Mouse (Mus musculus) forebrain, embryonic 11.5 days (tissue): ENCODE measurements at regions not wholly inside any gene's neighbourhood (a gene's known extent, or its start where the extent isn't known, plus 50 kb on each side); places are given as distances from the start of the nearest gene placed in this dataset.
A peak's percentile ranks its signal among the peaks of the same experiment; 100 is the strongest.

ENCODE experiments used
- ATAC-seq: fragments of 200-750 bp; cut with Nextera tagmentation; replicated peaks from 2 replicates; pipeline ENCODE4 v1.8.0; 2017; ENCODE audit warnings: moderate TSS enrichment; ENCODE audit not compliant: low FRiP score
- DNase-seq: peaks from one replicate; pipeline ENCODE4 v3.0.0-alpha.2; 2017; ENCODE audit warnings: low spot score
- H3K27ac ChIP-seq: fragments of 300-500 bp; sonication (generic); 2 replicates; pipeline ENCODE4 v1.5.1; 2014; ENCODE audit warnings: low read depth, low read length
- H3K27me3 ChIP-seq: fragments of 300-500 bp; sonication (generic); 2 replicates; pipeline ENCODE4 v1.6.1; 2014; ENCODE audit warnings: mild to moderate bottlenecking, low read length, mixed read lengths; ENCODE audit not compliant: control insufficient read depth, insufficient read depth
- H3K36me3 ChIP-seq: fragments of 300-500 bp; sonication (generic); 2 replicates; pipeline ENCODE4 v1.6.1; 2014; ENCODE audit warnings: mild to moderate bottlenecking, low read length, moderate library complexity, mixed read lengths; ENCODE audit not compliant: control insufficient read depth, insufficient read depth
- H3K4me1 ChIP-seq: fragments of 300-500 bp; sonication (generic); replicated peaks from 2 replicates; pipeline ENCODE4 v1.6.1; 2014; ENCODE audit warnings: low read length, mixed read lengths; ENCODE audit not compliant: control insufficient read depth, insufficient read depth
- H3K4me2 ChIP-seq: fragments of 300-500 bp; sonication (generic); 2 replicates; pipeline ENCODE4 v1.6.1; 2014; ENCODE audit warnings: low read depth, mild to moderate bottlenecking, low read length, moderate library complexity, mixed read lengths; ENCODE audit not compliant: severe bottlenecking
- H3K4me3 ChIP-seq: fragments of 300-500 bp; sonication (generic); 2 replicates; pipeline ENCODE4 v1.5.1; 2014; ENCODE audit warnings: low read depth, low read length
- H3K9ac ChIP-seq: fragments of 300-500 bp; sonication (generic); 2 replicates; pipeline ENCODE4 v1.6.1; 2014; ENCODE audit warnings: low read length
- H3K9me3 ChIP-seq: fragments of 300-500 bp; sonication (generic); 2 replicates; pipeline ENCODE4 v1.6.1; 2016; ENCODE audit warnings: low read length, mixed read lengths; ENCODE audit not compliant: control insufficient read depth
- WGBS: fragments of 180-500 bp; shearing (Covaris S2); extraction: QIAGEN DNeasy Blood & Tissue Kit; methylation state at CpG from one replicate; pipeline ENCODE4 v1.1.7; 2014; 5-methylcytosine and 5-hydroxymethylcytosine counted together

DNA sequence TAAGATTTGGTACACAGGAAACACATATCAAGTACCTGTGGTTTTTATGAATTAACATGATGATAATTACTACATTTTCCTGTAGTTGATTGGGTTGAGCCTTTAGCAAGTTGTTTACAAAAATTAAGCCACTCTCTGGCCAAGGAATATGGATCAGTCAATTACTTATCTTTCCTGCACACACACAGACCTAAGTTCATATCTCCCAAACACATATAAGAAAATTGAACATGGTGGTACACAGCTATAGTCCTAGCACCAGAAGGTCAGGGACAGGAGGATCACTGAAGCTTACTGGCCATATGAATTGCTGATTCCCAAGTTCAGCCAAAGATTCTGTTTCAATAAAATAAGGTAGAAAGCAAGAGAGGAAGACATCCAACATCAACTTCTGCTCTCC lies 183.7 kb downstream of the Dad1 start:
- H3K27ac ChIP-seq: no peak overlapping the region
- no peak for ATAC-seq
- DNase-seq: no peak
- H3K4me3 ChIP-seq: no peak overlapping the region
- H3K27me3 ChIP-seq: no peaks in the 10 kb centered on the region
- no peak overlapping the region for H3K4me2 ChIP-seq
- no peaks in the 10 kb centered on the region for H3K9me3 ChIP-seq
- no peaks in the 10 kb centered on the region for H3K4me1 ChIP-seq
- no peaks in the 10 kb centered on the region for H3K36me3 ChIP-seq
- H3K9ac ChIP-seq: no peak overlapping the region

GRCm38 (mm10) chr14:54068684-54069083 lies 185.2 kb downstream of the Dad1 start:
- ATAC-seq: no peak

DNA sequence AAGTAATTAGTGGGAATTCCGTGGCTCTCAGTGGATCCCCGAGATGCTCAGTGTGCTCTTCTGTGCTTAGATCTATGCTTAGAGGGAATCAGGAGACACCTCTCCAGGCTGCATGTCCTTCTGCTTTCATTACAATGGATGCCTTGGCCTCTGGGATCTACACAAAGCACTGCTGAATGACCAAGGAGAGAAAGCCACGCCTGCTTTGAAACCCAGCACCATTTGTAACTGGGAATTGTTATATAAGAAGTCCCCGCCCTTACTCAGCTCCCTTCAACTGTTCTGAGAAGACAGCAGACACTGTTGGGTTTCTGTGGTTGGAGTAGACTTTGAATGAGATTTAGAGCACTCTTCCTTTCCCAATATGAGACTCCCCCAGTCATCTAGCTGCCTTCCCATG lies 188.4 kb downstream of the Dad1 start:
- Histone ChIP-seq H3K27ac (no peak overlapping the region), H3K4me3 (no peak overlapping the region), H3K9ac (no peak overlapping the region), H3K36me3 (no peaks in the 10 kb centered on the region), H3K9me3 (no peaks in the 10 kb centered on the region), H3K27me3 (no peaks in the 10 kb centered on the region), H3K4me2 (no peak overlapping the region), H3K4me1 (no peaks in the 10 kb centered on the region)
- DNase-seq: no peak
- 57% methylated on average over 4 of the region's 4 CpGs for WGBS
- no peak for ATAC-seq

More at GRCm38 (mm10) chr14:54068684-54069083, 185.2 kb downstream of the Dad1 start:
- Histone ChIP-seq H3K27me3 (no peaks in the 10 kb centered on the region), H3K4me3 (no peak overlapping the region), H3K36me3 (no peaks in the 10 kb centered on the region), H3K4me1 (no peaks in the 10 kb centered on the region), H3K27ac (no peak overlapping the region), H3K9me3 (no peaks in the 10 kb centered on the region), H3K9ac (no peak overlapping the region), H3K4me2 (no peak overlapping the region)
- DNase-seq: peak; percentile 35
- 92% methylated on average over 1 of the region's 1 CpGs for whole genome bisulfite sequencing

DNA sequence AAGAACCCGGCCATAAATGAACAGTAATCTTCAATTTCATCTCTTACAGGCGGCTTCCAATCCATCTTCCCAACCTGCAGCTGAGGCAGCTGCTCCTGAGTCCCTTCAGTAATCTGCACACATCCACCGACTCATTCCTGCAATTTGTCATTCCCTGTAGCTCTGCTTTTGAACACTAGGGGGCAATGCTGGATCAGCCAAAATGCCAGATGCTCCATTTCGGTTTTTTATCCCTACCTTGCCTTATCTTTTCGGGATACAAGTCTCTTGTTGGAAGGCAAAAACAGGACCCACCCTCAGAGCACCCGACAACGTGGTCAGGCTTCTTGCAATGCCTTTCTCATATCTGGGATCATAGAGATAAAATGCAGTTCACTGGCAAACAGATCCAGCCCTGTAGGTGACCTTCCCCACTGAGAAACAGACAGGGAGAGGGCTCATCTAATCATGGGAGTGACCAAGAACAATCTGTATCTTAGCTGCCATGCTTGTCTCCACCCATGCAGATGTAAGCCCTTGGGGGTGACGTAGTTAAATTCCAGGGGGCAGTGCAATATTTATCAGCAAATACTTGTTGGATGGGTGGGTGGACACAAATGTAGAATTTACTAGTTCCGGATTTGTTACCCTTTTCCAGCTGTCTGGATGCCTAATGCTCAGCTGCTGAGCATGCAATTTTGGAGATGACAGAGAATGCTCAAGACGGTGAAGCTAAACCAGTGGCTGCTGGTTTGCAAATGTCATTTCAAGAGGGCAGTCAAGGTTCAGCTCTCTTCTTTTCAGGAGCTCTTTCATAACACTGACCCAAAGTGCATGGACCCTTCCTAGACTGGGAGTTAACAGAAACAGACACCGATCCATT lies 189.1 kb downstream of the Dad1 start:
- Histone ChIP-seq H3K27ac (no peak overlapping the region), H3K9me3 (no peaks in the 10 kb centered on the region), H3K9ac (no peak overlapping the region), H3K36me3 (no peaks in the 10 kb centered on the region), H3K4me1 (no peaks in the 10 kb centered on the region), H3K27me3 (no peaks in the 10 kb centered on the region), H3K4me2 (no peak overlapping the region), H3K4me3 (no peak overlapping the region)
- WGBS: 31% methylated on average over 11 of the region's 11 CpGs
- DNase-seq (peak; percentile 79), ATAC-seq (peak; percentile 29; the same call in 1 of the 2 replicates)

DNA sequence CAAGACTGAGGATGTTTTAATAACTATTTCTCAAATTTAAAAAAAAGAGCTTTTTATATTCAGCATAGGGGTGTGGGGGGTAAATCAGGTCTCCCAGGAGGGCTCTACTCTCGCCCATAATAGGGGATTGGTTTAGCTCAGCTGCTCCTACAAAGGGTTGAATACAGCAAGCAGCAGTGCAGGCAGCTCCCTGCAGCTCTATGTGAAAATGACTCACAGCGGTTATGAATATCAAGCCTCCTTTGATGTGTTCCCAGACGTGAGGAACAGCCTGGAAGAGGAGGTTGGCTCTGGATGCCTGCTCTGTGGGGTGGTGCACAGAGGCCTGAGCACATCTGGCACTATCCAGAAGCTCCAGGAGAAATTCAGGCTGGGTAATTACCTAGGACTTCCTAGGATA lies 192.3 kb downstream of the Dad1 start:
- DNase-seq (no peak), ATAC-seq (0 out of 2 replicates have a peak, but pooled peaks have one; percentile 27)
- no peak overlapping the region for H3K4me3 ChIP-seq
- 33% methylated on average over 3 of the region's 3 CpGs for WGBS
- H3K27me3 ChIP-seq: no peaks in the 10 kb centered on the region
- H3K27ac ChIP-seq: no peak overlapping the region
- no peaks in the 10 kb centered on the region for H3K4me1 ChIP-seq
- H3K36me3 ChIP-seq: no peaks in the 10 kb centered on the region
- H3K4me2 ChIP-seq: no peak overlapping the region
- no peaks in the 10 kb centered on the region for H3K9me3 ChIP-seq
- H3K9ac ChIP-seq: no peak overlapping the region

GRCm38 (mm10) chr14:54059776-54060175 lies 194.1 kb downstream of the Dad1 start:
- DNase-seq (peak; percentile 82), ATAC-seq (peak; percentile 77)
- no peaks in the 10 kb centered on the region for H3K36me3 ChIP-seq
- H3K9me3 ChIP-seq: no peaks in the 10 kb centered on the region
- H3K27ac ChIP-seq: no peak overlapping the region
- WGBS: 21% methylated on average over 4 of the region's 4 CpGs
- no peak overlapping the region for H3K9ac ChIP-seq
- H3K4me1 ChIP-seq: no peaks in the 10 kb centered on the region
- H3K4me3 ChIP-seq: no peak overlapping the region
- H3K27me3 ChIP-seq: no peaks in the 10 kb centered on the region
- no peak overlapping the region for H3K4me2 ChIP-seq

GRCm38 (mm10) chr14:54059096-54059495 lies 194.8 kb downstream of the Dad1 start:
- Histone ChIP-seq H3K4me3 (no peak overlapping the region), H3K27me3 (no peaks in the 10 kb centered on the region), H3K9ac (no peak overlapping the region), H3K4me1 (no peaks in the 10 kb centered on the region), H3K9me3 (no peaks in the 10 kb centered on the region), H3K4me2 (no peak overlapping the region), H3K27ac (no peak overlapping the region), H3K36me3 (no peaks in the 10 kb centered on the region)
- DNase-seq: no peak
- 84% methylated on average over 6 of the region's 6 CpGs for WGBS
- ATAC-seq: no peak

DNA sequence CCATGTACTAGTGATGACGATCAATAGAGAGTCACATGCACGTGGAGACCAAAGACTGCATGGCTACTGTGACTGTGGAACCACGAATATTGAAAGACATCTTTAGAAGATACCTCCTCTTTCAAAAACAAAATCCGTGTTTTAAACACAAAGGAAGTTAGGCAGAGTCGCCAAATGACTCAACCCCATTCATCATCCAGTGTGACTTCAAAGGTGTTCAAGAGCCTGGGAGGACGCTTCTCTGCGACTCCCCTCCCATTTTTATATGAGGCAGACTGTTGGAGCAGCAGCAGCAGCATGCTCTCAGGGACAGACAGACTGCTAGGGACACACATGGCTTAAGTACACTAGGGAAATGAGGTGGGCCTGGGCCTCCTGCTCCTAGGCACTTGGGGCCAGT lies 197.2 kb downstream of the Dad1 start:
- 83% methylated on average over 7 of the region's 7 CpGs for WGBS
- Histone ChIP-seq H3K9ac (no peak overlapping the region), H3K9me3 (no peaks in the 10 kb centered on the region), H3K4me3 (no peak overlapping the region), H3K27me3 (no peaks in the 10 kb centered on the region), H3K4me1 (no peaks in the 10 kb centered on the region), H3K36me3 (no peaks in the 10 kb centered on the region), H3K27ac (no peak overlapping the region), H3K4me2 (no peak overlapping the region)
- ATAC-seq: no peak
- DNase-seq: no peak

- no peaks in the 10 kb centered on the region for H3K9me3 ChIP-seq
Observed at GRCm38 (mm10) chr14:54055390-54055789, 198.5 kb downstream of the Dad1 start.

More at GRCm38 (mm10) chr14:54055390-54055789, 198.5 kb downstream of the Dad1 start:
- Histone ChIP-seq H3K36me3 (no peaks in the 10 kb centered on the region), H3K27me3 (no peaks in the 10 kb centered on the region), H3K4me2 (no peak overlapping the region), H3K4me3 (no peak overlapping the region), H3K4me1 (no peaks in the 10 kb centered on the region), H3K9ac (no peak overlapping the region), H3K27ac (no peak overlapping the region)
- no peak for ATAC-seq
- 88% methylated on average over 6 of the region's 6 CpGs for WGBS
- no peak for DNase-seq
